Mouse (Mus musculus) v-Abl transformed pro-B cells (cell line): Measurements from ENCODE around the gene Mpzl2.

Experiments used
- in situ Hi-C, 2 experiments: fragments of 400-800 bp; cut with MboI; formaldehyde crosslinking; loops; one replicate each; pipeline ENCODE4 v1.15.1; 2025; ENCODE audit not compliant: unreplicated experiment in 2 of 2

Mpzl2 gene

GRCm38 (mm10) chr9:45071800-45072199 is 32.2 kb downstream of the Mpzl2 start:
- in situ Hi-C loops = no loop called here

GRCm38 (mm10) chr9:45077859-45078258 is 38.3 kb downstream of the Mpzl2 start:
- in situ Hi-C loops = no loop called here

- in situ Hi-C loops = no loop called here
These were observed 39.4 kb downstream of the Mpzl2 start, which contains the start of gene Jaml for GRCm38 (mm10) chr9:45079011-45079410. Gene Jaml, plus strand, starts transcription at chr9:45079183.

GRCm38 (mm10) chr9:45083132-45083531 is 43.5 kb downstream of the Mpzl2 start:
- in situ Hi-C loops = no loop called here

DNA sequence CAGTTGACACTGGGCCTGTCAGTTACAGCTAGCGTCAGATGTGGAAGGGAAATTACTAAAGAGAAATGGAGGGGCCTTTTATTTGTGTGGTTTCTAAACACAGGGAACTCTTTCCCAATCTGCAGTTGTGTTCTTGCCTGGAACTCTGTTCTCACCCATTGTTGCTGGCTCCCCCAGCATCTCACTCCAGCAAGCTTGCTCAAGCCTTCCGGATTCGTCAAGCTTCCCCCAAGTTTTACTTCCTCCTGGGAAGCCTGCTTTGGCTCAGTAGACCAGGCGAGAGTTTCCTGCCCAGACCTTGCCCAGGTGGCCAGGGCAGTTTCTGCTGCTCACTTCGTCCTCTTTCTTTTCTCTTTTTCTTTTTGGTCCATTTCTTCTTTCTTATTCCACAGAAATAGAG is 45.0 kb downstream of the Mpzl2 start:
- in situ Hi-C loops = no loop called here

DNA sequence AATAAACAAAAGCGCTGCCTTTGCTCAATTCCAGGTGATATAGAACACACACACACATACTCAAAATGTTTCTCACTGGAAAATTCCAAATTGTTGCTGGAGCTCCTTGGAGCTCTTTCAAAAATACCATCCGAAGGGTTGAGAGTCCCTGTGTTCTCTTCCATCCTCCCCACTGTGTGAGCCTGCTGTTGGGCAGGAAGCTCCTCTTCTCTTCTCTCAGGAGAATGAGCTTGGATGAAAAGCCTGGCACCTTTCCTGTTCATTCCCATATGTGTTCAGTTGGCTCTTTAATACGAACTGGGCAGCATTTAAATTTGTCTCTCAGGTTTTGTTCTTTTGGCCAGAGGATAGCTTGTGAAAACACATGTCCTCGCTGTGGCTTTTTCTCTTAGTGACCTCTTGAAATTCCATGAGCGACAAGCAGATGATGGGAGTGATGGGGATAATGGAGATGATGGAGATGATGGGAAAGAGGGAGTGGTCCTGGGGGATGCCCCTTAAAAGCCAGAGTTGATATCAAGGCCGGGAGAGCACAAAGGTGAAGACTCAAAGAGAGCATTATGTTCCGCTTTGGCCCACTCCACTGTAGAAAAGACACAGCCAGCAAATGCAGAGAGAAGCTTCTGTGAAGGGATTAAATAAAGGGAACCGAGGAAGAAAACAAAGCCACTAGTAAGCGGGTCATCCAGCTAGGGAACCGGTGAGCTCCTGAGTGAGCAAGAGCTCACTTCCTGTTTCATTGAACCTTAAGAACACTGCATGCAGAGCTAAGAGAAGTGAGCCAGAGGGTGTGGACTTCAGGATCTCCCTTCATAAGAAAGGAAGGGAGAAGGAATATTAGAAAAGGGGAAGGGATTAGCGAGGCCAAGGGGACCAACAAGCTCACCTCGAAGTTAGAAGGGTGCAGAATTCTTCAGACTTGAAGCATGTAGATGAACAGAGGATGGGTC is 46.4 kb downstream of the Mpzl2 start:
- in situ Hi-C loops = no loop called here

DNA sequence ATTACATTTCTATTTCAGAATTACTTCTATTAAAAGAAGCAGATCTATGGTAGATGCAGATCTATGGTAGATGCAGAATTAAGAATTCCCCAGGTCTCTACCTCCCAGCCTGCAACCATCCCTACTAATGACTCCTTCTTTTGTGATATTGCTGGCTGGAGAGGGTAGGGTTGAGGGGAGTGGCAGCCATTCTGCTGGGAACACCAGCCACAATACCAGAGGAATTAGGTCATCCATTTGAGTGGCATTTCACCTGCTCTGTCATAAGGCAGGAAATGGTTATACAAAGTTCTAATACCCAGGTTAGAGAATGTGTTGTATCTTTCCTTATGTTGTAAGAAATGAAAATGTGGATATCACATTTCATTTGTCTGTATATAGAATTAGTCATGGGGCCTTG is 48.4 kb downstream of the Mpzl2 start:
- in situ Hi-C loops = no loop called here

DNA sequence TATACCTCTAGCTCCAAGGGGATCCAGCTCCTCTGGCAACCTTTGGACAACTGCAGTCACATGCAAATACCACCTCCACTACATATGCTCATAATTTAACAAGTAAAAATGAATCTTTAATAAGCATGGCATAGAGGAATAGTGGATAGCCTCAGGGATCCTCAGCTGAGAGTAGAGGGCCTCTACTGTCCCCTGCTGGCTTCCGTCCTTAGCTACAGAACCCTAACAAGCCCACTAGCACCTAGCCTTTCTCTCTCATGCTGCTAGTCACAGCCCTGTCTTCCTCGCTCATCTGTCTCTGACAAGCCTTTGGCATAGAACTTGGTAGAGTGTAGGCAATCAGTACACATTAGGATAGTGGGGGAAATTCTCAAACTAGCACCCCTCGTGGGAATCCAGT is 51.2 kb downstream of the Mpzl2 start:
- in situ Hi-C loops = no loop called here

GRCm38 (mm10) chr9:45092641-45093040 is 53.0 kb downstream of the Mpzl2 start:
- in situ Hi-C loops = no loop called here

GRCm38 (mm10) chr9:45095149-45095937 is 55.7 kb downstream of the Mpzl2 start:
- in situ Hi-C loops = no loop called here

GRCm38 (mm10) chr9:45097877-45098276 is 58.3 kb downstream of the Mpzl2 start:
- in situ Hi-C loops = no loop called here

- in situ Hi-C loops = no loop called here
These were observed 58.8 kb downstream of the Mpzl2 start for GRCm38 (mm10) chr9:45098426-45098825.

GRCm38 (mm10) chr9:45102528-45102927 is 62.9 kb downstream of the Mpzl2 start:
- in situ Hi-C loops = no loop called here

- in situ Hi-C loops = no loop called here
These were observed 63.8 kb downstream of the Mpzl2 start for GRCm38 (mm10) chr9:45103211-45103979.
